Mouse (Mus musculus) liver, embryonic 15.5 days (tissue): ENCODE results near the gene Taco1. TPM values are rescaled to one million over a fixed set of nuclear protein-coding genes. Genes with fewer than 3 reads are reported as not detected.

Experiments used
- ATAC-seq: fragments of 200-750 bp; cut with Nextera tagmentation; 2 replicates; pipeline ENCODE4 v1.8.0; 2017; ENCODE audit warnings: moderate number of reproducible peaks, mild to moderate bottlenecking, moderate library complexity; ENCODE audit not compliant: insufficient read depth
- H3K27ac ChIP-seq: fragments of 300-500 bp; sonication (generic); replicated peaks from 2 replicates; pipeline ENCODE4 v1.5.1; 2015; ENCODE audit warnings: mild to moderate bottlenecking, inconsistent platforms
- H3K27me3 ChIP-seq: fragments of 300-500 bp; sonication (generic); 2 replicates; pipeline ENCODE4 v1.6.1; 2015; ENCODE audit warnings: mild to moderate bottlenecking, inconsistent platforms
- H3K36me3 ChIP-seq: fragments of 300-500 bp; sonication (generic); replicated peaks from 2 replicates; pipeline ENCODE4 v1.6.1; 2015; ENCODE audit warnings: moderate library complexity, mild to moderate bottlenecking, inconsistent platforms
- H3K4me1 ChIP-seq: fragments of 300-500 bp; sonication (generic); replicated peaks from 2 replicates; pipeline ENCODE4 v1.6.1; 2015; ENCODE audit warnings: inconsistent platforms
- H3K4me2 ChIP-seq: fragments of 300-500 bp; sonication (generic); 2 replicates; pipeline ENCODE4 v1.6.1; 2015; ENCODE audit warnings: moderate library complexity, mild to moderate bottlenecking, inconsistent platforms
- H3K4me3 ChIP-seq: fragments of 300-500 bp; sonication (generic); replicated peaks from 2 replicates; pipeline ENCODE4 v1.5.1; 2015; ENCODE audit warnings: mild to moderate bottlenecking, inconsistent platforms
- H3K9ac ChIP-seq: fragments of 300-500 bp; sonication (generic); 2 replicates; pipeline ENCODE4 v1.6.1; 2015; ENCODE audit warnings: moderate library complexity, mild to moderate bottlenecking, inconsistent platforms
- H3K9me3 ChIP-seq: fragments of 300-500 bp; sonication (generic); replicated peaks from 2 replicates; pipeline ENCODE4 v1.6.1; 2016; ENCODE audit warnings: inconsistent platforms
- WGBS: fragments of 180-500 bp; shearing (Covaris S2); methylation state at CpG from one replicate; pipeline ENCODE4 v1.1.7; 2015; ENCODE audit warnings: mixed read lengths; ENCODE audit not compliant: insufficient replicate concordance; 5-methylcytosine and 5-hydroxymethylcytosine counted together
- polyA plus RNA-seq: library from polyadenylated mRNA; unstranded; fragments of >200 nt; fragmentation: Nextera tagmentation; extraction: Ambion mirVana; gene quantifications from 2 replicates; pipeline ENCODE4 v1.2.1, GENCODE M21; 2015

Taco1 gene
- polyA plus RNA-seq, 1 experiment from 2014 or later = 6.1 TPM

DNA sequence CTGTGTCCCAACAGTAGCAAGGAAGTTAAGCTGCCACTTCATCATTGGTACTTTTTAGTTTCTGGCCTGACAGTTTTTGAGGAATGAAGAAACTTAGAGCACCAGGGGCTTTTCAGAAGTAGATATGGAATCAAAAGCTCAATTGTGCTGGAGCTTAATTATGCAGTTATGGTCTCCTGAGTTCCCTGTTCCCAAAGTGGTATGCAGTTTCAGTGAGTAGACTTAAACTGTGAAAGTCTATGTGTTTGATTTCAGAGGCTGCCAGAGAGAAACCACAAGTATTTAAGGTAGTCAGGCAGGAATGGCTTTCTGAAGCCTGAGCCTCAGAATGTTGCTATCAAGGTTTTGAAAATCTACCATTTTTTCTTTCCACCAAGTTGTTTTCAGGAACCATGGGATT, 45.8 kb downstream of the Taco1 start:
- ATAC-seq = no peak
- H3K4me2 ChIP-seq = no peak overlapping the region
- H3K36me3 ChIP-seq = peaks cover 11% of the 10 kb centered on the region
- no peak overlapping the region for H3K27ac ChIP-seq
- H3K9ac ChIP-seq = no peak overlapping the region
- no peaks in the 10 kb centered on the region for H3K4me1 ChIP-seq
- H3K27me3 ChIP-seq = no peaks in the 10 kb centered on the region
- no peak overlapping the region for H3K4me3 ChIP-seq
- H3K9me3 ChIP-seq = no peaks in the 10 kb centered on the region

- ATAC-seq = no peak
- 59% methylated on average over 5 of the region's 5 CpGs for WGBS
- H3K9me3 ChIP-seq = no peaks in the 10 kb centered on the region
- H3K4me2 ChIP-seq = no peak overlapping the region
- H3K4me3 ChIP-seq = no peak overlapping the region
- H3K27me3 ChIP-seq = no peaks in the 10 kb centered on the region
- H3K27ac ChIP-seq = peak overlapping the region; percentile 12
- H3K4me1 ChIP-seq = peaks cover 5% of the 10 kb centered on the region
- H3K36me3 ChIP-seq = peaks cover 23% of the 10 kb centered on the region; the same call in 1 of the 2 replicates
- no peak overlapping the region for H3K9ac ChIP-seq
Measured at GRCm38 (mm10) chr11:106122221-106122620, 56.4 kb downstream of the Taco1 start.

DNA sequence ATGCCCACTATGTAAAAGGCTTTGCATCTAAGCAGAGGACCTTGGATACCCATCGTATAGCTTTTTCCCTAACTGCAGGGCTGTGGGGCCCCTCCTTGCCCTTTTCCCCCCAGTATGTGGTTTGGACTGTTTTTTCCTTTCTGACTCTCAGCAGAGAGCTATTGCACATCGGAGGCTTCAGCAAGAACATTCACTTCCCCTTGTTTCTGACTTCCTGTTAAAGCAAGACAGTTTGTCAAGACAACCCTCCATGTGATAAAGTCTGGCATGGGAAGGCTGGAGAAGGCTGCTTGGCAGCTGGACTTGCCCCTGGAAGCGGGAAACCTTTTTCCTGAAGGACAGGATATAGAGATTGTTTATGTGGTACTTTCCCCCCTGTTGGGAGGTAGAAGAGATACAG, 56.9 kb downstream of the Taco1 start:
- no peak for ATAC-seq
- H3K4me1 ChIP-seq = peaks cover 5% of the 10 kb centered on the region
- H3K9me3 ChIP-seq = no peaks in the 10 kb centered on the region
- 16% methylated on average over 3 of the region's 3 CpGs for WGBS
- peak overlapping the region; percentile 12 for H3K27ac ChIP-seq
- no peak overlapping the region for H3K9ac ChIP-seq
- no peaks in the 10 kb centered on the region for H3K27me3 ChIP-seq
- H3K4me2 ChIP-seq = no peak overlapping the region
- H3K36me3 ChIP-seq = peaks cover 23% of the 10 kb centered on the region; the same call in 1 of the 2 replicates
- no peak overlapping the region for H3K4me3 ChIP-seq

Other genes with a start within 250 kb of the Taco1 start
- gene Cyb561, start 112.7 kb upstream of the Taco1 start, polyA plus RNA-seq = 1.5 and 1.6 TPM in 2 replicates
- 0.05 and 0.10 TPM in 2 replicates for gene Ace, start 98.1 kb upstream of the Taco1 start, polyA plus RNA-seq
- not detected in 2 replicates for gene Ace3, start 71.4 kb upstream of the Taco1 start, polyA plus RNA-seq
- gene Kcnh6, start 57.9 kb upstream of the Taco1 start, polyA plus RNA-seq = 0.05 and 0.07 TPM in 2 replicates
- gene Dcaf7, start 29.2 kb upstream of the Taco1 start, polyA plus RNA-seq = 26.6 and 29.6 TPM in 2 replicates
- 5.2 and 6.0 TPM in 2 replicates for gene Map3k3, start 18.6 kb downstream of the Taco1 start, polyA plus RNA-seq
- not detected in 2 replicates for gene Gm10840, start 94.8 kb downstream of the Taco1 start, polyA plus RNA-seq
- gene Limd2, start 94.8 kb downstream of the Taco1 start, polyA plus RNA-seq = 82.2 and 82.7 TPM in 2 replicates
- 7.8 and 7.9 TPM in 2 replicates for gene Strada, start 136.1 kb downstream of the Taco1 start, polyA plus RNA-seq
- 36.4 and 37.3 TPM in 2 replicates for gene Ccdc47, start 150.3 kb downstream of the Taco1 start, polyA plus RNA-seq
- gene Ddx42, start 150.9 kb downstream of the Taco1 start, polyA plus RNA-seq = 21.3 and 22.4 TPM in 2 replicates
- 30.2 and 30.4 TPM in 2 replicates for gene Ftsj3, start 190.0 kb downstream of the Taco1 start, polyA plus RNA-seq
- 128 and 131 TPM in 2 replicates for gene Psmc5, start 190.1 kb downstream of the Taco1 start, polyA plus RNA-seq
- 26.7 and 26.8 TPM in 2 replicates for gene Smarcd2, start 206.9 kb downstream of the Taco1 start, polyA plus RNA-seq
- gene Tcam1, start 210.6 kb downstream of the Taco1 start, polyA plus RNA-seq = 0.09 and 0.12 TPM in 2 replicates
- gene Gh, start 235.8 kb downstream of the Taco1 start, polyA plus RNA-seq = not detected in 2 replicates
- 7.7 and 9.9 TPM in 2 replicates for gene Cd79b, start 248.7 kb downstream of the Taco1 start, polyA plus RNA-seq